Mouse (Mus musculus): Measurements from ENCODE around the gene Vsx1.

The Vsx1 gene

GRCm38 (mm10) chr2:150643726-150644415 is 45.3 kb downstream of the Vsx1 start:
- DNase-seq, result no peak

GRCm38 (mm10) chr2:150643166-150643565 is 46.0 kb downstream of the Vsx1 start:
- no peak for DNase-seq

GRCm38 (mm10) chr2:150638370-150638733 is 50.8 kb downstream of the Vsx1 start:
- no peak for DNase-seq

GRCm38 (mm10) chr2:150637702-150638369 is 51.3 kb downstream of the Vsx1 start:
- no peak for DNase-seq

- DNase-seq, result no peak
These were observed 53.2 kb downstream of the Vsx1 start for GRCm38 (mm10) chr2:150635877-150636446.
